Mouse (Mus musculus) MEL (cell line): ENCODE measurements around the gene Mcat. TPM values are rescaled to one million over a fixed set of nuclear protein-coding genes. Genes with fewer than 3 reads are reported as not detected.
A peak's percentile ranks its signal among the peaks of the same experiment; 100 is the strongest.

Source experiments
- DNase-seq: peaks from one replicate; pipeline ENCODE4 v3.0.0; 2011; ENCODE audit warnings: low read depth, low spot score
- H3K27ac ChIP-seq: 2 replicates; pipeline ENCODE4 v1.5.1; 2012; ENCODE audit warnings: low read depth, mild to moderate bottlenecking, control low read depth, low read length, moderate library complexity; ENCODE audit not compliant: control insufficient read depth
- H3K27me3 ChIP-seq, 2 experiments: fragments of 150-350 bp in 1 of 2; sonication (generic) in 1 of 2; 2 replicates each; pipeline ENCODE4 v1.6.1; 2012; ENCODE audit warnings: low read length in 2 of 2, mild to moderate bottlenecking in 2 of 2, improper control_type of control experiment in 1 of 2, moderate library complexity in 1 of 2; ENCODE audit not compliant: insufficient read depth in 2 of 2, control insufficient read depth in 1 of 2
- H3K36me3 ChIP-seq, 2 experiments: 2 replicates each; pipeline ENCODE4 v1.6.1; 2012 to 2014; ENCODE audit warnings: low read length in 2 of 2, improper control_type of control experiment in 1 of 2, inconsistent platforms in 1 of 2, mild to moderate bottlenecking in 1 of 2; ENCODE audit not compliant: insufficient read depth in 2 of 2, control insufficient read depth in 1 of 2
- H3K4me1 ChIP-seq, 2 experiments: fragments of 150-350 bp in 1 of 2; sonication (generic) in 1 of 2; 2 replicates each; pipeline ENCODE4 v1.6.1; 2012; ENCODE audit warnings: low read length in 2 of 2, improper control_type of control experiment in 1 of 2, mild to moderate bottlenecking in 1 of 2; ENCODE audit not compliant: insufficient read depth in 2 of 2, control insufficient read depth in 1 of 2
- H3K4me3 ChIP-seq, 2 experiments: fragments of 150-350 bp in 1 of 2; sonication (generic) in 1 of 2; 2 replicates each; pipeline ENCODE4 v1.5.1; 2012; ENCODE audit warnings: low read depth in 2 of 2, low read length in 2 of 2, mild to moderate bottlenecking in 2 of 2, moderate library complexity in 2 of 2, control low read depth in 1 of 2, improper control_type of control experiment in 1 of 2; ENCODE audit not compliant: control insufficient read depth in 1 of 2, insufficient read depth in 1 of 2
- H3K79me2 ChIP-seq: 2 replicates; pipeline ENCODE4 v1.6.1; 2012; ENCODE audit warnings: mild to moderate bottlenecking, low read length, moderate library complexity; ENCODE audit not compliant: control insufficient read depth, poor library complexity, insufficient read depth
- H3K9ac ChIP-seq: 2 replicates; pipeline ENCODE4 v1.6.1; 2012; ENCODE audit warnings: low read depth, mild to moderate bottlenecking, control low read depth, low read length, moderate library complexity; ENCODE audit not compliant: control insufficient read depth, poor library complexity, severe bottlenecking
- H3K9me3 ChIP-seq: fragments of 150-350 bp; sonication (generic); replicated peaks from 2 replicates; pipeline ENCODE4 v1.6.1; 2012; ENCODE audit warnings: mild to moderate bottlenecking, low read length, improper control_type of control experiment, moderate library complexity; ENCODE audit not compliant: insufficient read depth
- CHD2 ChIP-seq: IDR thresholded peaks from 2 replicates; pipeline ENCODE4 v1.6.1; 2011; ENCODE audit warnings: low read length, improper control_type of control experiment
- E2F4 ChIP-seq: IDR thresholded peaks from 2 replicates; pipeline ENCODE4 v1.6.1; 2011; ENCODE audit warnings: low read depth, low read length, improper control_type of control experiment, borderline replicate concordance
- JUND ChIP-seq: IDR thresholded peaks from 2 replicates; pipeline ENCODE4 v1.6.1; 2011; ENCODE audit warnings: low read depth, mild to moderate bottlenecking, improper control_type of control experiment, low read length
- MYB ChIP-seq: IDR thresholded peaks from 2 replicates; pipeline ENCODE4 v1.6.1; 2011; ENCODE audit warnings: mild to moderate bottlenecking, low read depth, low read length, improper control_type of control experiment
- NELFE ChIP-seq: IDR thresholded peaks from 2 replicates; pipeline ENCODE4 v1.6.1; 2011; ENCODE audit warnings: low read depth, low read length, improper control_type of control experiment
- RCOR1 ChIP-seq: IDR thresholded peaks from 2 replicates; pipeline ENCODE4 v1.6.1; 2012; ENCODE audit warnings: low read depth, mild to moderate bottlenecking, inconsistent platforms, low read length, improper control_type of control experiment
- TBP ChIP-seq: IDR thresholded peaks from 2 replicates; pipeline ENCODE4 v1.8.0; 2011; ENCODE audit warnings: low read depth, low read length, improper control_type of control experiment
- TCF12 ChIP-seq: IDR thresholded peaks from 2 replicates; pipeline ENCODE4 v1.6.1; 2014; ENCODE audit warnings: low read depth, mild to moderate bottlenecking, inconsistent platforms, low read length, improper control_type of control experiment, moderate library complexity
- UBTF ChIP-seq: IDR thresholded peaks from 2 replicates; pipeline ENCODE4 v1.6.1; 2012; ENCODE audit warnings: low read depth, mild to moderate bottlenecking, inconsistent platforms, low read length, improper control_type of control experiment, moderate library complexity, borderline replicate concordance; ENCODE audit not compliant: insufficient read depth
- USF1 ChIP-seq: IDR thresholded peaks from 2 replicates; pipeline ENCODE4 v1.6.1; 2014; ENCODE audit warnings: low read depth, mild to moderate bottlenecking, inconsistent platforms, low read length, improper control_type of control experiment, moderate library complexity
- ZKSCAN1 ChIP-seq: IDR thresholded peaks from 2 replicates; pipeline ENCODE4 v1.6.1; 2012; ENCODE audit warnings: low read depth, mild to moderate bottlenecking, inconsistent platforms, low read length, improper control_type of control experiment, moderate library complexity
- polyA plus RNA-seq, 2 experiments: library from polyadenylated mRNA; stranded (reverse) in 1 of 2; unstranded in 1 of 2; fragments of >175 nt in 1 of 2; fragments of >200 nt in 1 of 2; gene quantifications; 2 replicates each; pipeline versions ENCODE4 v1.2.1 to v1.2.4; 2012; ENCODE audit warnings: low replicate concordance in 2 of 2, low read depth in 1 of 2; ENCODE audit not compliant: insufficient read length in 2 of 2, insufficient read depth in 1 of 2, missing spikeins in 1 of 2
- total RNA-seq: library from RNA; depleted of rRNA; stranded (reverse); fragments of 300-350 nt; gene quantifications from 2 replicates; pipeline ENCODE4 v1.2.3, GENCODE M21; 2012

Mcat gene
- total and polyA plus RNA-seq, 3 experiments = 28.8 to 35.9 TPM; not detected in 1

GRCm38 (mm10) chr15:83550137-83550536, 13.4 kb downstream of the Mcat start:
- DNase-seq = no peak
- no peaks in the 10 kb centered on the region for H3K27me3 ChIP-seq
- H3K36me3 ChIP-seq = no peaks in the 10 kb centered on the region; a peak in 1 of 4 replicates
- no peak overlapping the region for H3K27ac ChIP-seq
- H3K4me1 ChIP-seq = peaks cover 0 to 2% of the 10 kb centered on the region in 2 experiments; a peak in 1 of 4 replicates
- no peak overlapping the region for H3K9ac ChIP-seq
- peaks cover 2% of the 10 kb centered on the region for H3K79me2 ChIP-seq
- no peak overlapping the region for H3K4me3 ChIP-seq
- H3K9me3 ChIP-seq = no peaks in the 10 kb centered on the region
- TF ChIP-seq E2F4 (no peak), ZKSCAN1 (no peak), TBP (no peak)
- TF ChIP-seq, all 39 proteins: peak for 0

GRCm38 (mm10) chr15:83547144-83547543, 16.4 kb downstream of the Mcat start:
- Histone ChIP-seq H3K79me2 (no peaks in the 10 kb centered on the region), H3K27ac (no peak overlapping the region), H3K4me3 (no peak overlapping the region), H3K9ac (no peak overlapping the region), H3K36me3 (no peaks in the 10 kb centered on the region; a peak in 1 of 4 replicates), H3K4me1 (no peaks in the 10 kb centered on the region), H3K27me3 (no peaks in the 10 kb centered on the region), H3K9me3 (no peaks in the 10 kb centered on the region)
- no peak for DNase-seq
- TF ChIP-seq MYB (no peak), CHD2 (no peak), NELFE (no peak), JUND (no peak), UBTF (no peak), TCF12 (no peak)

GRCm38 (mm10) chr15:83546029-83546428, 17.6 kb downstream of the Mcat start:
- Histone ChIP-seq H3K4me1 (no peaks in the 10 kb centered on the region), H3K27ac (no peak overlapping the region), H3K9ac (no peak overlapping the region), H3K27me3 (no peaks in the 10 kb centered on the region), H3K4me3 (no peak overlapping the region), H3K79me2 (no peaks in the 10 kb centered on the region), H3K9me3 (no peaks in the 10 kb centered on the region), H3K36me3 (no peaks in the 10 kb centered on the region; a peak in 1 of 4 replicates)
- no peak for DNase-seq
- TF ChIP-seq RCOR1 (no peak), USF1 (peak; percentile 55)
